Comparison of ENCODE assay signal across 13 mouse cellular contexts in the genomic region with DNA sequence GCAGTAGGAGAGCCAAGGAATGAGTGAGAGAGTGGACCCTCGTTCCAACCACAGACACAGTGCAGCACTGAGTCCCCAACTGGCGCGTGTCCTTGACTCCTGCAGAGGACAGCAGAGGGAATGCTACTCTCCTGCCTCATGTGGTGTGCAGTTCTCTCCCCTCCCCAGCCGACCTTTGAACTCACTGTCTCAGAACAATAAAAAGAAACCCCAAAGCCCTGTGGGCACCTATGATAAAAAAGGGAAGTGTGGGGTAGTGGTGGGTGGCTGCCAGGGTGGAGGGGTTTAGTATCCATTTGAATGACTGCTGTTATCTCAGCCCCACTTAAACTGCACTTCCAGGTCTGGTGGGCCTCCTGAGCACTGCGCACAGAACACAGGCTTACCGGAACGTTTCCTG. TPM values are rescaled to one million over a fixed set of nuclear protein-coding genes. Genes with fewer than 3 reads are reported as not detected.
A peak's percentile ranks its signal among the peaks of the same experiment; 100 is the strongest.
DNase-seq lines count a peak whose midpoint lies in the region; ATAC-seq and TF ChIP-seq lines count a peak whose summit lies in the region.
"Had no signal": no experiment of that assay in that cellular context is flagged by ENCODE, and none has a peak within 500 bp of the region (broad histone marks: within the 10 kb centered on the region; RNA-seq: fewer than 3 reads in every experiment).

No protein-coding gene starts in this region.

- WGBS in heart, embryonic 15.5 days: 58% methylated on average over 7 of the region's 7 CpGs
- WGBS in liver, embryonic 11.5 days: 50% methylated on average over 7 of the region's 7 CpGs

- no peaks in the 10 kb centered on the region for H3K27me3 ChIP-seq in heart, embryonic 15.5 days
- no peaks in the 10 kb centered on the region for H3K27me3 ChIP-seq in liver, embryonic 11.5 days (replicated peaks; ENCODE audit: control insufficient read depth, insufficient read depth, low read length)

- H3K4me3 ChIP-seq in heart, embryonic 15.5 days: no peak overlapping the region
- H3K4me3 ChIP-seq in ES-E14 (ENCODE audit: insufficient read depth in 1 of 2, low read depth in 1 of 2, low read length in 2 of 2, poor library complexity in 1 of 2, severe bottlenecking in 1 of 2): no peak overlapping the region; a peak in 1 of 4 replicates
- no peak overlapping the region for H3K4me3 ChIP-seq in liver, embryonic 11.5 days (ENCODE audit: low read depth, low read length)

- peaks cover 64% of the 10 kb centered on the region for H3K4me1 ChIP-seq in heart, embryonic 15.5 days (replicated peaks)
- H3K4me1 ChIP-seq in ES-E14 (ENCODE audit: control insufficient read depth in 2 of 2, insufficient read depth in 2 of 2, low read length in 2 of 2, poor library complexity in 1 of 2): peaks cover 0 to 29% of the 10 kb centered on the region in 2 experiments; a peak in 3 of 4 replicates
- H3K4me1 ChIP-seq in liver, embryonic 11.5 days (replicated peaks; ENCODE audit: control insufficient read depth, insufficient read depth, low read length): peaks cover 41% of the 10 kb centered on the region

- peak overlapping the region; percentile 3; the same call in 1 of the 2 replicates for H3K4me2 ChIP-seq in heart, embryonic 15.5 days
- H3K4me2 ChIP-seq in liver, embryonic 11.5 days: peak overlapping the region; percentile 46
- H3K4me2 ChIP-seq: midbrain, embryonic 11.5 days had no signal

- ATAC-seq in heart, embryonic 15.5 days (replicated peaks; ENCODE audit: insufficient number of reproducible peaks, insufficient read depth, low FRiP score, low read depth): no peak
- no peak; the same call in 1 of the 2 replicates for ATAC-seq in liver, embryonic 11.5 days (replicated peaks; ENCODE audit: low FRiP score)
- no peak for ATAC-seq in activated CD4-positive, CD25-positive, alpha-beta regulatory T cell, adult 4 months
- ATAC-seq: CD4-positive, CD25-positive, alpha-beta regulatory T cell, adult 4 months had no signal

- no peaks in the 10 kb centered on the region for H3K9me3 ChIP-seq in heart, embryonic 15.5 days (replicated peaks)
- H3K9me3 ChIP-seq in ES-E14 (ENCODE audit: control insufficient read depth, insufficient read depth, low read depth, low read length): no peaks in the 10 kb centered on the region
- no peaks in the 10 kb centered on the region for H3K9me3 ChIP-seq in liver, embryonic 11.5 days (ENCODE audit: control insufficient read depth, low read length)

- H3K36me3 ChIP-seq in heart, embryonic 15.5 days: no peaks in the 10 kb centered on the region
- peaks cover 3% of the 10 kb centered on the region for H3K36me3 ChIP-seq in ES-E14 (ENCODE audit: control insufficient read depth, insufficient read depth, low read length, poor library complexity, severe bottlenecking)
- no peaks in the 10 kb centered on the region for H3K36me3 ChIP-seq in liver, embryonic 11.5 days (ENCODE audit: control insufficient read depth, insufficient read depth, low read length)

- in situ Hi-C loops in ES-E14 (cut with MboI; ENCODE audit: low sequenced_read_pairs in 2 of 2, unreplicated experiment in 2 of 2): no loop called here

- H3K27ac ChIP-seq in heart, embryonic 15.5 days: peak overlapping the region; percentile 89
- no peak overlapping the region for H3K27ac ChIP-seq in ES-E14 (ENCODE audit: insufficient read depth, low read depth, low read length, poor library complexity, severe bottlenecking)
- no peak overlapping the region; the same call in 1 of the 2 replicates for H3K27ac ChIP-seq in liver, embryonic 11.5 days (ENCODE audit: low read depth, low read length)

- peak overlapping the region; percentile 11; the same call in 1 of the 2 replicates for H3K9ac ChIP-seq in heart, embryonic 15.5 days
- H3K9ac ChIP-seq in ES-E14 (ENCODE audit: insufficient read depth, low read depth, low read length, poor library complexity, severe bottlenecking): peak overlapping the region; percentile 22; the same call in 1 of the 2 replicates
- H3K9ac ChIP-seq in liver, embryonic 11.5 days (ENCODE audit: low read depth, low read length): peak overlapping the region; percentile 9; the same call in 1 of the 2 replicates

- no peak for DNase-seq in heart, adult 9 months (ENCODE audit: low spot score in 2 of 2)
- DNase-seq in B cell, adult 2 months: peak; percentile 10 to 24
- no peak for DNase-seq in ES-E14 (ENCODE audit: low read depth, low spot score)
- DNase-seq in liver, embryonic 11.5 days (ENCODE audit: low spot score): no peak
- no peak for DNase-seq in adrenal gland, postnatal 4 days (ENCODE audit: low spot score in 2 of 2)
- DNase-seq: adrenal gland, postnatal 36 days; cerebellum, postnatal 14 days; thymus, adult 2 months had no signal

TF ChIP-seq in ES-E14, 5 proteins besides CTCF, POLR2A, EP300 and RAD21:
- TF ChIP-seq CHD2 (IDR thresholded peaks at IDR 0.05; ENCODE audit: low read depth, low read length) (no peak), HCFC1 (IDR thresholded peaks at IDR 0.05; ENCODE audit: borderline replicate concordance, insufficient read depth, low read length) (no peak), ZNF384 (IDR thresholded peaks at IDR 0.05; ENCODE audit: low read depth, low read length) (no peak), ZC3H11A (IDR thresholded peaks at IDR 0.05; ENCODE audit: borderline replicate concordance, low read depth, low read length) (no peak), MAFK (IDR thresholded peaks at IDR 0.05; ENCODE audit: insufficient read depth, low read depth, low read length) (no peak)

RNA-seq across cellular contexts. Expression of a gene that starts 4.4 kb away (rescaled TPM):
- 7.9 and 10.5 TPM in 2 replicates for polyA plus RNA-seq in heart, embryonic 15.5 days (2015; fragmentation: Nextera tagmentation; extraction: Ambion mirVana)
- 19.9 and 21.1 TPM in 2 replicates for total RNA-seq in ES-E14 (2012; rRNA removed)
- 13.1 and 13.3 TPM in 2 replicates for polyA plus RNA-seq in liver, embryonic 11.5 days (2014; fragmentation: Nextera tagmentation; extraction: Ambion mirVana)
- polyA plus RNA-seq in activated CD4-positive, CD25-positive, alpha-beta regulatory T cell, adult 4 months (2017; shearing (Covaris generic)): 1 to 10 TPM; 7.0 to 9.0 TPM
- total RNA-seq in adrenal gland, postnatal 4 days (2021): 10 to 100 TPM; 20.9 to 23.2 TPM

RNA-seq across cellular contexts. Expression of a gene that starts 26.1 kb away (rescaled TPM):
- polyA plus RNA-seq in heart, embryonic 15.5 days (2015; fragmentation: Nextera tagmentation; extraction: Ambion mirVana): 22.9 and 26.5 TPM in 2 replicates
- 27.1 and 30.2 TPM in 2 replicates for total RNA-seq in ES-E14 (2012; rRNA removed)
- 53.9 and 56.9 TPM in 2 replicates for polyA plus RNA-seq in liver, embryonic 11.5 days (2014; fragmentation: Nextera tagmentation; extraction: Ambion mirVana)
- 1 to 10 TPM; 7.4 to 8.5 TPM for polyA plus RNA-seq in activated CD4-positive, CD25-positive, alpha-beta regulatory T cell, adult 4 months (2017; shearing (Covaris generic))
- 10 to 100 TPM; 16.8 to 18.7 TPM for total RNA-seq in adrenal gland, postnatal 4 days (2021)

RNA-seq across cellular contexts. Expression of a gene that starts 26.3 kb away (rescaled TPM):
- polyA plus RNA-seq in heart, embryonic 15.5 days (2015; fragmentation: Nextera tagmentation; extraction: Ambion mirVana): 98.4 and 142 TPM in 2 replicates
- total RNA-seq in ES-E14 (2012; rRNA removed): 24.4 and 33.4 TPM in 2 replicates
- polyA plus RNA-seq in liver, embryonic 11.5 days (2014; fragmentation: Nextera tagmentation; extraction: Ambion mirVana): 94.4 and 101 TPM in 2 replicates
- 10 to 100 TPM; 34.8 to 43.4 TPM for polyA plus RNA-seq in activated CD4-positive, CD25-positive, alpha-beta regulatory T cell, adult 4 months (2017; shearing (Covaris generic))
- 10 to 100 TPM; 32.8 to 33.6 TPM for total RNA-seq in adrenal gland, postnatal 4 days (2021)

RNA-seq across cellular contexts. Expression of a gene that starts 31.2 kb away (rescaled TPM):
- 0.58 and 0.77 TPM in 2 replicates for polyA plus RNA-seq in heart, embryonic 15.5 days (2015; fragmentation: Nextera tagmentation; extraction: Ambion mirVana)
- total RNA-seq in ES-E14 (2012; rRNA removed): 1.1 and 1.3 TPM in 2 replicates
- polyA plus RNA-seq in liver, embryonic 11.5 days (2014; fragmentation: Nextera tagmentation; extraction: Ambion mirVana): 0.63 and 0.88 TPM in 2 replicates
- not detected for polyA plus RNA-seq in activated CD4-positive, CD25-positive, alpha-beta regulatory T cell, adult 4 months (2017; shearing (Covaris generic))
- total RNA-seq in adrenal gland, postnatal 4 days (2021): 1 to 10 TPM in 1 of 2 experiments, under 1 TPM in 1; 0.96 to 1.5 TPM
- total RNA-seq: neutrophil, adult 5-6 weeks had no signal
- polyA plus RNA-seq: CD4-positive, CD25-positive, alpha-beta regulatory T cell, adult 4 months had no signal

RNA-seq across cellular contexts. Expression of a gene that starts 45.7 kb away (rescaled TPM):
- 66.1 and 78.2 TPM in 2 replicates for polyA plus RNA-seq in heart, embryonic 15.5 days (2015; fragmentation: Nextera tagmentation; extraction: Ambion mirVana)
- total RNA-seq in ES-E14 (2012; rRNA removed): 134 and 195 TPM in 2 replicates
- polyA plus RNA-seq in liver, embryonic 11.5 days (2014; fragmentation: Nextera tagmentation; extraction: Ambion mirVana): 147 and 149 TPM in 2 replicates
- 10 to 100 TPM; 30.8 to 37.3 TPM for polyA plus RNA-seq in activated CD4-positive, CD25-positive, alpha-beta regulatory T cell, adult 4 months (2017; shearing (Covaris generic))
- 10 to 100 TPM; 93.6 to 96.6 TPM for total RNA-seq in adrenal gland, postnatal 4 days (2021)

Comparison
In these comparisons a context has a peak if more than half of its experiments do, and no peak if none do; other contexts are left out.
1. DNase-seq: peak in B cell, adult 2 months (2 of 2); none in heart, adult 9 months (0 of 2), ES-E14 (single experiment), liver, embryonic 11.5 days (single experiment) and adrenal gland, postnatal 4 days (0 of 2).
2. Peak in every context shown above with its lines, with median percentiles within 50 percentile points of each other: H3K9ac ChIP-seq.